20 mouse cellular contexts compared by ENCODE assay signal in the genomic region with DNA sequence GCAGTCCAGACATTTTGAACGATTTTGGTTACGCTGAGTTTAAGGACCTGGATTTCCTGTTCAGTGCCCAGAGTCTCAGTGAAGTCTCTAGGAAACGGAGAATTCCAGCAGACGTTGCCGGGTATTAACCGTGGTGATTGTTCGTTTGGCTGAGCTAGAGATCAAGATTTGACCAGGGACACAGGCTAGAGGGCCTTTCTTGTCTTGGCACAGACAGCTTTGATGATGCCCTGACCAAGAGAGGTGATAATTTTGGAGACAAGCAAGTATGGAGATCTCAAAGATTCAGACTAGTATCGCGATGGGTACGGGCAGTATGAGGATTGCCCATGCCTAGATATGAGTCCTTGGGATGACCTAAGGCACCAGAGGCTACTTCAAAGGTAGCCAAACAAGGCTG. TPM values are rescaled to one million over a fixed set of nuclear protein-coding genes. Genes with fewer than 3 reads are reported as not detected.
DNase-seq lines count a peak whose midpoint lies in the region; TF ChIP-seq lines count a peak whose summit lies in the region.
"Had no signal": no experiment of that assay in that cellular context is flagged by ENCODE, and none has a peak within 500 bp of the region (broad histone marks: within the 10 kb centered on the region; RNA-seq: fewer than 3 reads in every experiment).

A gene (minus strand): TSS at position 101 of the 400 bp plus-strand sequence.

- no peaks in the 10 kb centered on the region for H3K4me1 ChIP-seq in testis, adult 2 months (ENCODE audit: control insufficient read depth, insufficient read depth, low read length)

- no peak for TF ChIP-seq CTCF in testis, adult 2 months (IDR thresholded peaks at IDR 0.05; ENCODE audit: control insufficient read depth, insufficient read depth, insufficient replicate concordance, low read depth, low read length)

- no peaks in the 10 kb centered on the region for H3K27me3 ChIP-seq in testis, adult 2 months (ENCODE audit: control insufficient read depth, insufficient read depth, low read length)
- H3K27me3 ChIP-seq: CH12.LX, Patski had no signal

- no peak for DNase-seq in testis, postnatal 10 days (ENCODE audit: low spot score)
- DNase-seq: adrenal gland, adult 2 months; adrenal gland, adult 8-10 months; adrenal gland, postnatal 10 days; adrenal gland, postnatal 14 days; adrenal gland, postnatal 25 days; adrenal gland, postnatal 36 days; B cell, adult 2 months; cerebellum, adult 11 months; cerebellum, adult 11-12 months; cerebellum, adult 18-20 months; cerebellum, adult 2 months had no signal

- no peak for TF ChIP-seq POLR2A in testis, adult 2 months (IDR thresholded peaks at IDR 0.05; ENCODE audit: control insufficient read depth, low read depth, low read length)

- no peaks in the 10 kb centered on the region; the same call in 1 of the 2 replicates for H3K36me3 ChIP-seq in testis, adult 2 months (ENCODE audit: control insufficient read depth, insufficient read depth, low read length)
- H3K36me3 ChIP-seq: G1E had no signal

- peak within 1 kb of the TSS; percentile 99 for H3K27ac ChIP-seq in testis, adult 2 months (ENCODE audit: control insufficient read depth, insufficient read depth, low read depth, low read length)

- H3K4me3 ChIP-seq in testis, adult 2 months (ENCODE audit: control insufficient read depth, low read depth, low read length) = peak within 1 kb of the TSS; percentile 94

RNA-seq across cellular contexts. Expression of the gene that starts here (rescaled TPM):
- 344 and 468 TPM in 2 replicates for polyA plus RNA-seq in testis, adult 2 months (2012; rRNA removed)
- polyA plus RNA-seq: activated CD4-positive, CD25-positive, alpha-beta regulatory T cell, adult 4 months; adrenal gland, adult 2 months; brain, embryonic 14.5 days; C2C12; CD4-positive, CD25-positive, alpha-beta regulatory T cell, adult 4 months; cerebellum, adult 2 months; G1E; Patski had no signal
